Mouse (Mus musculus) heart, postnatal 36 days (tissue): ENCODE results near the gene Grin2c. TPM values are rescaled to one million over a fixed set of nuclear protein-coding genes. Genes with fewer than 3 reads are reported as not detected.

Source experiments
- DNase-seq, 2 experiments: peaks; one replicate each; pipeline ENCODE4 v3.0.0; 2021 to 2022
- intact Hi-C: fragments of 180-260 bp; cut with DNase I; formaldehyde crosslinking; loops from one replicate; pipeline ENCODE4 v1.15.1; 2025
- microRNA-seq, 2 experiments: library from miRNA; unstranded; fragments of <30 nt; microRNA quantifications; one replicate each; pipeline ENCODE4 v1.2.0; 2021; ENCODE audit warnings: borderline number of aligned reads in 2 of 2
- total RNA-seq, 2 experiments: library from RNA; stranded (reverse); gene quantifications; 2 replicates each; pipeline ENCODE4 v1.2.3; 2021

Grin2c gene
- total RNA-seq, 2 experiments from 2014 or later, result 0.11 to 0.25 TPM

GRCm38 (mm10) chr11:115209958-115210357 is 57.1 kb downstream of the Grin2c start:
- intact Hi-C loops, result loop anchor here (10.0 kb wide), 1 partner anchor 255 kb away; the partner anchor contains the start of gene Slc16a5
- DNase-seq, result no peak

GRCm38 (mm10) chr11:115208776-115209732 is 58.0 kb downstream of the Grin2c start:
- no peak for DNase-seq
- intact Hi-C loops, result loop anchor here (10.0 kb wide), 1 partner anchor 256 kb away; the partner anchor contains the start of gene Slc16a5

GRCm38 (mm10) chr11:115208126-115208525 is 58.9 kb downstream of the Grin2c start:
- intact Hi-C loops, result loop anchor here (10.0 kb wide), 1 partner anchor 257 kb away; the partner anchor contains the start of gene Slc16a5
- DNase-seq, result no peak

GRCm38 (mm10) chr11:115202756-115203155 is 64.3 kb downstream of the Grin2c start:
- intact Hi-C loops, result loop anchor here (1.0 to 10.0 kb wide), 5 partner anchors 30 to 262 kb away; partner anchors contain the start of gene Slc16a5
- no peak for DNase-seq

- peak; percentile 81 to 84 for DNase-seq
- intact Hi-C loops, result loop anchor here (1.0 to 10.0 kb wide), 4 partner anchors 30 to 262 kb away; partner anchors contain the start of gene Slc16a5
These were observed 64.7 kb downstream of the Grin2c start for GRCm38 (mm10) chr11:115202316-115202715.

- no peak for DNase-seq
- intact Hi-C loops, result loop anchor here (10.0 kb wide), 1 partner anchor 264 kb away; the partner anchor contains the start of gene Slc16a5
These were observed 66.5 kb downstream of the Grin2c start for GRCm38 (mm10) chr11:115200520-115200919.

Small RNA genes within 50 kb of the gene (microRNA-seq; reads per million reads assigned to microRNA genes)
- gene Gm25837, result 0 reads per million in 2 experiments

Other genes starting within 250 kb of the Grin2c start
- not detected for gene Cd300ld4, start 240.2 kb downstream of the Grin2c start, total RNA-seq
- 1 to 10 TPM; 5.5 to 7.7 TPM for gene Cd300ld5, start 229.5 kb downstream of the Grin2c start, total RNA-seq
- 10 to 100 TPM in 1 of 2 experiments, 1 to 10 TPM in 1; 8.3 to 10.1 TPM for gene Cd300ld3, start 218.8 kb downstream of the Grin2c start, total RNA-seq
- gene Cd300e, start 205.1 kb downstream of the Grin2c start, total RNA-seq, result under 1 TPM; 0.22 to 0.49 TPM
- under 1 TPM; 0.54 to 0.72 TPM for gene Rab37, start 175.8 kb downstream of the Grin2c start, total RNA-seq
- gene Cd300lf, start 133.3 kb downstream of the Grin2c start, total RNA-seq, result under 1 TPM; 0.08 to 0.33 TPM
- gene Slc9a3r1, start 103.9 kb downstream of the Grin2c start, total RNA-seq, result 10 to 100 TPM in 1 of 2 experiments, 1 to 10 TPM in 1; 9.9 to 10.5 TPM
- 10 to 100 TPM; 10.4 to 12.5 TPM for gene Tmem104, start 79.8 kb downstream of the Grin2c start, total RNA-seq
- gene Nat9, start 79.4 kb downstream of the Grin2c start, total RNA-seq, result 10 to 100 TPM; 19.8 to 28.0 TPM
- gene Fdxr, start 9.8 kb upstream of the Grin2c start, total RNA-seq, result 1 to 10 TPM; 9.5 to 9.7 TPM
- gene Fads6, start 30.4 kb upstream of the Grin2c start, total RNA-seq, result 1 to 10 TPM; 1.2 TPM
- not detected for gene Otop2, start 39.9 kb upstream of the Grin2c start, total RNA-seq
- gene Ush1g, start 54.8 kb upstream of the Grin2c start, total RNA-seq, result under 1 TPM in 1 of 2 experiments, not detected in 1; 0.14 TPM
- gene Otop3, start 67.5 kb upstream of the Grin2c start, total RNA-seq, result not detected
- gene Hid1, start 100.5 kb upstream of the Grin2c start, total RNA-seq, result 1 to 10 TPM; 4.2 to 4.8 TPM
- 1 to 10 TPM; 5.8 to 5.9 TPM for gene Cdr2l, start 114.7 kb upstream of the Grin2c start, total RNA-seq
- gene Mrpl58, start 136.5 kb upstream of the Grin2c start, total RNA-seq, result 100 to 1,000 TPM; 134 to 149 TPM
- 1,000 to 10,000 TPM; 2,281 to 2,357 TPM for gene Atp5h, start 152.7 kb upstream of the Grin2c start, total RNA-seq
- gene Kctd2, start 152.9 kb upstream of the Grin2c start, total RNA-seq, result 10 to 100 TPM; 27.9 to 28.3 TPM
- not detected for gene Trim80, start 173.3 kb upstream of the Grin2c start, total RNA-seq
- gene Slc16a5, start 195.2 kb upstream of the Grin2c start, total RNA-seq, result not detected
- gene Armc7, start 208.4 kb upstream of the Grin2c start, total RNA-seq, result 1 to 10 TPM; 1.5 to 2.4 TPM
- gene Nt5c, start 224.6 kb upstream of the Grin2c start, total RNA-seq, result 10 to 100 TPM; 13.1 to 14.2 TPM
- gene Jpt1, start 247.1 kb upstream of the Grin2c start, total RNA-seq, result 100 to 1,000 TPM; 124 to 143 TPM